Mouse (Mus musculus): ENCODE data around the gene Dgke. TPM values are rescaled to one million over a fixed set of nuclear protein-coding genes. Genes with fewer than 3 reads are reported as not detected.
A peak's percentile ranks its signal among the peaks of the same experiment; 100 is the strongest.
"Not testable (repeated sequence)": the region's sequence is repeated elsewhere in the genome, so short reads cannot be mapped to it uniquely, and the experiment has no call there.

Gene Dgke
- polyA plus RNA-seq, 1 experiment from 2014 or later, result 1.9 TPM

DNA sequence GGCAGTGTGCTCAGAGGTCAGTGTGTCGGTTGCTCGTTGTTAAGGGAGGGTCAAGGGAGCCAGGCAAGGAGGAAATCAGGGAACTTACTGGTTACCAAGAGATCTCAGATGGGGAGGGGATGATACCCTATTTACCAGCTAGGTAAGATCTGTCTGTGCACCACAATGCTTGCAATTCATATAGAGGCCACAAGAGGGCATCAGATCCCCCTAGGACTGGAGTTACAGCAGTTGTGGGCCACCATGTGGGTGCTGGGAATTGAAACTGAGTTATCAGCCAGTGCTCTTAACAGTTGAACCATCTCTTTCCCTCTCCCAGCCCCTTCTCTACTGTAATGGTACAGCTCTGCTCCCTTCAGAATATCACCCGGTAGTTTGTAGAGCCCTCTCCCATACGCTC lies 22.1 kb upstream of the Dgke start:
- ATAC-seq (ENCODE audit: low FRiP score, low TSS enrichment), result no peak
- peak; percentile 39; the same call in 1 of the 2 replicates for TF ChIP-seq CTCF (IDR thresholded peaks at IDR 0.05; ENCODE audit: low read depth)
- no peak for TF ChIP-seq EP300 (optimal IDR thresholded peaks at IDR 0.05)
- no peaks in the 10 kb centered on the region for H3K4me1 ChIP-seq (replicated peaks; ENCODE audit: control insufficient read depth, insufficient read depth)
- no peaks in the 10 kb centered on the region for H3K36me3 ChIP-seq (ENCODE audit: control insufficient read depth, insufficient read depth, low read length)
- H3K4me3 ChIP-seq (ENCODE audit: low read depth, low read length), result no peak overlapping the region
- H3K9me3 ChIP-seq (ENCODE audit: control insufficient read depth, low read length), result no peaks in the 10 kb centered on the region
- no peaks in the 10 kb centered on the region for H3K27me3 ChIP-seq (ENCODE audit: control insufficient read depth, insufficient read depth, low read length)
- no peak overlapping the region for H3K27ac ChIP-seq (replicated peaks)
- H3K9ac ChIP-seq (ENCODE audit: low read length), result no peak overlapping the region
- no peak for DNase-seq (ENCODE audit: low spot score)
- H3K4me2 ChIP-seq (replicated peaks; ENCODE audit: low read depth), result no peak overlapping the region
- 90% methylated on average over 4 of the region's 4 CpGs for WGBS

DNA sequence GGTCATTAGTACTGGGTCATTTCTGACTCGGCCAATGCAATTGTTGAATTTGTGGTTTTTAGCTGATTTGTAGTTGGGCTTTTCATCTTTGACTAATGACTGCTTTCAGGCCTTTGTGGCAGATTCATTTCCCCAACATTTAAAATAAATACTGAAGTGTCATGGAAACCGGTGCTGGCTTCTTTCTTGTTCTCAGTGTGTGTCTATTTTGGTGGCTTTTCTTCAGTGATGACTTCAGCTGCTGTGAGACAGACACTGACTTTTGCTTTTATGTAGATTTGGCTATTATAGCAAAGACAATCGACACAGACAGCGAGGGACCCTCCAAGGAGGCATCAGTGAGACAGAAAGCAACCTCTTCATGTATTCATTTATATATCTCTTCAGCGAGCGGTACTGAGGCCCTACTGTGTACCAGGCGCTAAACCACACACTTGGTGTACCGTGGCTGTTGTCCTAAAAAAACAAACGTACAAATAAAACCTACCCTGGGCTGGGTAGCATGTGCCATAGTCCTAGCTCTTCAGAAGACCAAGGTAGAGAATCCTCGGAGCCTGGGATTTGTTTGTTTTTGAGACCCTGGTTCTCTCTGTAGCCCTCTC lies 19.7 kb upstream of the Dgke start:
- H3K9me3 ChIP-seq (ENCODE audit: control insufficient read depth, low read length), result no peaks in the 10 kb centered on the region
- no peak for TF ChIP-seq EP300 (optimal IDR thresholded peaks at IDR 0.05)
- no peak for TF ChIP-seq CTCF (IDR thresholded peaks at IDR 0.05; ENCODE audit: low read depth)
- no peaks in the 10 kb centered on the region for H3K27me3 ChIP-seq (ENCODE audit: control insufficient read depth, insufficient read depth, low read length)
- H3K9ac ChIP-seq (ENCODE audit: low read length), result no peak overlapping the region
- H3K4me3 ChIP-seq (ENCODE audit: low read depth, low read length), result no peak overlapping the region
- no peaks in the 10 kb centered on the region for H3K4me1 ChIP-seq (replicated peaks; ENCODE audit: control insufficient read depth, insufficient read depth)
- H3K36me3 ChIP-seq (ENCODE audit: control insufficient read depth, insufficient read depth, low read length), result no peaks in the 10 kb centered on the region
- 69% methylated on average over 10 of the region's 10 CpGs for WGBS
- ATAC-seq (ENCODE audit: low FRiP score, low TSS enrichment) (no peak), DNase-seq (ENCODE audit: low spot score) (no peak)
- no peak overlapping the region for H3K27ac ChIP-seq (replicated peaks)
- no peak overlapping the region for H3K4me2 ChIP-seq (replicated peaks; ENCODE audit: low read depth)

DNA sequence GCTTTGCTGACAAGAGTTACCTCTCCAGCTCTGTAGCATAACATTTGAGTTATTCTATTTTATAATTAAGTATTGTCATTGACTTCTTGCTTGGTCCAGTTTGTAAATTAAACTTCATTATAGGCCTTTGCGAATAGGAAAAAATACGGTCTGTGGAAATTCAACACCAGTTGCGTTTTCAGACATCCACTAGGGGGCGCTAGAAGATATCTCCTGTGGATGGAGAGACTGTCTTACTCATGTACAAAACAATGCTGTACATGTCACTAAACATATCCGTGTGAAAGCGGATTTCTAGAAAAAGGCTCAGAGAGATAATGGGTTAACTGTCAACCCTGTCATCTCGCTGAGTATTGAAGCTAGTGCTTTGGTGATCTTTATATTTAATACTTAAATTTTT lies 18.0 kb upstream of the Dgke start:
- H3K9me3 ChIP-seq (ENCODE audit: control insufficient read depth, low read length), result no peaks in the 10 kb centered on the region
- no peak overlapping the region for H3K4me2 ChIP-seq (replicated peaks; ENCODE audit: low read depth)
- H3K4me1 ChIP-seq (replicated peaks; ENCODE audit: control insufficient read depth, insufficient read depth), result no peaks in the 10 kb centered on the region
- DNase-seq (ENCODE audit: low spot score) (no peak), ATAC-seq (ENCODE audit: low FRiP score, low TSS enrichment) (no peak)
- H3K36me3 ChIP-seq (ENCODE audit: control insufficient read depth, insufficient read depth, low read length), result no peaks in the 10 kb centered on the region
- TF ChIP-seq CTCF (IDR thresholded peaks at IDR 0.05; ENCODE audit: low read depth) (peak; percentile 81), EP300 (optimal IDR thresholded peaks at IDR 0.05) (no peak)
- H3K27me3 ChIP-seq (ENCODE audit: control insufficient read depth, insufficient read depth, low read length), result no peaks in the 10 kb centered on the region
- H3K27ac ChIP-seq (replicated peaks), result no peak overlapping the region
- 39% methylated on average over 7 of the region's 7 CpGs for WGBS
- H3K4me3 ChIP-seq (ENCODE audit: low read depth, low read length), result no peak overlapping the region
- no peak overlapping the region for H3K9ac ChIP-seq (ENCODE audit: low read length)

DNA sequence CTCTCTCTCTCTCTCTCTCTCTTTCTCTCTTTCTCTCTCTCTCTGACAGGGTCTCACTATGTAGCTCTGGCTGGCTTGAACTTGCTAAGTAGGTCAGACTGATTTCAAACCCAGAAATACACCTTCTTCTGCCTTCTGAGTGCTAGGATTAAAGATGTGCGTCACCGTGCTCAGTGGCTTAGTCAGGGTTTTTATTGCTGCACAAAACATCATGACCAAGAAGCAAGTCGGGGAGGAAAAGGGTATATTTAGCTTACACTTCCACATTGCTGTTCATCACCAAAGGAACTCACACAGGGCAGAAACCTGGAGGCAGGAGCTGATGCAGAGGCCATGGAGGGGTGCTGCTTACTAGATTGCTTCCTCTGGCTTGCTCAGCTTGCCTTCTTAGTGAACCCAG lies 16.0 kb upstream of the Dgke start:
- H3K4me2 ChIP-seq (replicated peaks; ENCODE audit: low read depth); H3K9me3 ChIP-seq (ENCODE audit: control insufficient read depth, low read length); H3K9ac ChIP-seq (ENCODE audit: low read length); H3K27ac ChIP-seq (replicated peaks); H3K27me3 ChIP-seq (ENCODE audit: control insufficient read depth, insufficient read depth, low read length); H3K4me3 ChIP-seq (ENCODE audit: low read depth, low read length); H3K4me1 ChIP-seq (replicated peaks; ENCODE audit: control insufficient read depth, insufficient read depth); ATAC-seq (ENCODE audit: low FRiP score, low TSS enrichment); DNase-seq (ENCODE audit: low spot score); H3K36me3 ChIP-seq (ENCODE audit: control insufficient read depth, insufficient read depth, low read length): not testable (repeated sequence)
- 81% methylated on average over 3 of the region's 3 CpGs for WGBS

DNA sequence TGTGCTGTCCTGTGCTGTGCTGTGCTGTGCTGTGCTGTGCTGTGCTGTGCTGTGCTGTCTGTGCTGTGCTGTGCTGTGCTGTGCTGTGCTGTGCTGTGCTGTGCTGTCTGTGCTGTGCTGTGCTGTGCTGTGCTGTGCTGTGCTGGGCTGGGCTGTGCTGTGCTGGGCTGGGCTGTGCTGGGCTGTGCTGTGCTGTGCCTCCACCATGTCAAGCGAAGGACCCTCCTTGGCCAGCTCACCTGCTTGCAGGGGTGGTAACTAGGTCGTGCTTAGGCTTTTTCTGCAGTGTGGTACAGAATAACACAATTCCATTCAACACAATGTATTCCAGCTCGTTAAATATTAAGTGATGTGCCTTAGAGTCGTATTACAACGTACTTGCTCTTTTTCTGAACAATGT lies 15.3 kb upstream of the Dgke start:
- WGBS, result 54% methylated on average over 5 of the region's 5 CpGs
- not testable (repeated sequence) for H3K27me3 ChIP-seq (ENCODE audit: control insufficient read depth, insufficient read depth, low read length); H3K4me3 ChIP-seq (ENCODE audit: low read depth, low read length); H3K27ac ChIP-seq (replicated peaks); H3K4me1 ChIP-seq (replicated peaks; ENCODE audit: control insufficient read depth, insufficient read depth); DNase-seq (ENCODE audit: low spot score); ATAC-seq (ENCODE audit: low FRiP score, low TSS enrichment); H3K36me3 ChIP-seq (ENCODE audit: control insufficient read depth, insufficient read depth, low read length); H3K4me2 ChIP-seq (replicated peaks; ENCODE audit: low read depth); H3K9ac ChIP-seq (ENCODE audit: low read length); H3K9me3 ChIP-seq (ENCODE audit: control insufficient read depth, low read length)

DNA sequence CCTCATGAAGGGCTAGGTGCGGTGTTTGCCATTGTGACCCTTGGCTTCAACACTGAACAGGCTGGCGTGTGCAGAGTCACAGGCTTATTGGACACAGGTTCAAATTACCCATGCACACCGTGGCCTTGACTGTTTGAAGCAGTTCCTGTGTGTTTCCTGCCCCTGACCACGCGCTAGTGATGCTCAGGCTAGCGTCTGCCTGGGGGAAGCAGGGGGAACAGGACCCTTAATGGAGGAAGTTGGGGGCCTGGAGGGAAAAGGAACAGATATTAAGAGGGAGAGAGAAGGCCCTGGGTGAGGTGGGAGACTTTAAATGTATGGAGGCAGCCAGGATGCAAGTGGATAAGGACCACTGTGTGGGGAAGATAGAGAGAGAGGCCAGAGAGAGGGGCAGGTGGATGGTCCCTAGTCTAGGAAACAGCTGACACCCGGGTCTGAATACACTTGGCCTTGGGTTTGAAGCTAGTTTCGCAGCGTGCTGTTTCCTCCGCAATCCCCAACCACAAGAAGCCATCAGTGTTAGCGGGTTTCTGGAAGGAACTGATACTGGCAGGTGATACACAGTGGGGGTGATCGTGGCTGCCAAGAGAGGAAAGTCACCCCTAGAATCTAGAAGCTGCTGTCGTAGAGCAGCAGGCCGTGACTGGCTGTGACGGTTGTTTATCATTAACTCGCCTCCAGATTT lies 12.5 kb upstream of the Dgke start:
- Histone ChIP-seq H3K27ac (replicated peaks) (no peak overlapping the region), H3K27me3 (ENCODE audit: control insufficient read depth, insufficient read depth, low read length) (no peaks in the 10 kb centered on the region), H3K36me3 (ENCODE audit: control insufficient read depth, insufficient read depth, low read length) (no peaks in the 10 kb centered on the region), H3K4me1 (replicated peaks; ENCODE audit: control insufficient read depth, insufficient read depth) (no peaks in the 10 kb centered on the region), H3K9me3 (ENCODE audit: control insufficient read depth, low read length) (no peaks in the 10 kb centered on the region), H3K4me3 (ENCODE audit: low read depth, low read length) (no peak overlapping the region), H3K4me2 (replicated peaks; ENCODE audit: low read depth) (no peak overlapping the region), H3K9ac (ENCODE audit: low read length) (no peak overlapping the region)
- 81% methylated on average over 16 of the region's 16 CpGs for WGBS
- DNase-seq (ENCODE audit: low spot score), result no peak
- TF ChIP-seq EP300 (optimal IDR thresholded peaks at IDR 0.05), result no peak
- TF ChIP-seq CTCF (IDR thresholded peaks at IDR 0.05; ENCODE audit: low read depth), result no peak
- ATAC-seq (ENCODE audit: low FRiP score, low TSS enrichment), result no peak

Data from stomach, postnatal 0 days (tissue).